Mouse (Mus musculus): ENCODE results near the gene Nanos3. TPM values are rescaled to one million over a fixed set of nuclear protein-coding genes. Genes with fewer than 3 reads are reported as not detected.

Gene Nanos3
- polyA plus RNA-seq, 1 experiment from 2014 or later = 0.31 TPM

- peaks cover 33% of the 10 kb centered on the region for H3K4me1 ChIP-seq (replicated peaks)
- peak within 1 kb of the TSS; percentile 93 for H3K4me2 ChIP-seq
- no peaks in the 10 kb centered on the region for H3K9me3 ChIP-seq (replicated peaks)
- H3K36me3 ChIP-seq (replicated peaks) = peaks cover 13% of the 10 kb centered on the region
- H3K9ac ChIP-seq = peak within 1 kb of the TSS; percentile 75
- H3K27ac ChIP-seq (replicated peaks) = no peak within 1 kb of the TSS
- peak within 1 kb of the TSS; percentile 70 for H3K4me3 ChIP-seq (replicated peaks)
- H3K27me3 ChIP-seq = no peaks in the 10 kb centered on the region
- 16% methylated on average over 49 of the region's 49 CpGs for WGBS (ENCODE audit: insufficient replicate concordance)
- peak; percentile 86 for ATAC-seq (ENCODE audit: insufficient read depth)
Measured at GRCm38 (mm10) chr8:84147769-84148530, 37.1 kb downstream of the Nanos3 start, which contains the start of the genes Cc2d1a and 4930432K21Rik. TSS of gene Cc2d1a (minus strand) at chr8:84147936. TSS of gene 4930432K21Rik (plus strand) at chr8:84148025.

GRCm38 (mm10) chr8:84147324-84147766, 37.7 kb downstream of the Nanos3 start:
- peak; percentile 45 for ATAC-seq (ENCODE audit: insufficient read depth)

GRCm38 (mm10) chr8:84144636-84145245, 40.3 kb downstream of the Nanos3 start:
- 71% methylated on average over 8 of the region's 8 CpGs for WGBS (ENCODE audit: insufficient replicate concordance)
- H3K4me2 ChIP-seq = no peak overlapping the region
- peaks cover 31% of the 10 kb centered on the region for H3K4me1 ChIP-seq (replicated peaks)
- no peaks in the 10 kb centered on the region for H3K27me3 ChIP-seq
- H3K36me3 ChIP-seq (replicated peaks) = peaks cover 40% of the 10 kb centered on the region
- no peak overlapping the region for H3K9ac ChIP-seq
- H3K4me3 ChIP-seq (replicated peaks) = no peak overlapping the region
- ATAC-seq (ENCODE audit: insufficient read depth) = no peak
- H3K27ac ChIP-seq (replicated peaks) = no peak overlapping the region
- no peaks in the 10 kb centered on the region for H3K9me3 ChIP-seq (replicated peaks)

More at GRCm38 (mm10) chr8:84147324-84147766, 37.7 kb downstream of the Nanos3 start:
- Histone ChIP-seq H3K9me3 (replicated peaks) (no peaks in the 10 kb centered on the region), H3K4me1 (replicated peaks) (peaks cover 33% of the 10 kb centered on the region), H3K27me3 (no peaks in the 10 kb centered on the region), H3K27ac (replicated peaks) (no peak overlapping the region), H3K4me3 (replicated peaks) (peak overlapping the region; percentile 70), H3K9ac (peak overlapping the region; percentile 75), H3K36me3 (replicated peaks) (peaks cover 19% of the 10 kb centered on the region), H3K4me2 (peak overlapping the region; percentile 93)
- WGBS (ENCODE audit: insufficient replicate concordance) = 7% methylated on average over 14 of the region's 14 CpGs

GRCm38 (mm10) chr8:84140838-84141237, 44.2 kb downstream of the Nanos3 start:
- Histone ChIP-seq H3K27me3 (no peaks in the 10 kb centered on the region), H3K4me2 (no peak overlapping the region), H3K4me3 (replicated peaks) (no peak overlapping the region), H3K36me3 (replicated peaks) (peaks cover 74% of the 10 kb centered on the region), H3K9ac (no peak overlapping the region), H3K4me1 (replicated peaks) (no peaks in the 10 kb centered on the region), H3K27ac (replicated peaks) (no peak overlapping the region), H3K9me3 (replicated peaks) (no peaks in the 10 kb centered on the region)
- ATAC-seq (ENCODE audit: insufficient read depth) = no peak
- WGBS (ENCODE audit: insufficient replicate concordance) = 60% methylated on average over 4 of the region's 4 CpGs

- Histone ChIP-seq H3K27me3 (no peaks in the 10 kb centered on the region), H3K27ac (replicated peaks) (no peak overlapping the region), H3K4me3 (replicated peaks) (no peak overlapping the region), H3K4me1 (replicated peaks) (no peaks in the 10 kb centered on the region), H3K4me2 (no peak overlapping the region), H3K9me3 (replicated peaks) (no peaks in the 10 kb centered on the region), H3K36me3 (replicated peaks) (peaks cover 69% of the 10 kb centered on the region), H3K9ac (no peak overlapping the region)
- WGBS (ENCODE audit: insufficient replicate concordance) = 73% methylated on average over 3 of the region's 3 CpGs
- ATAC-seq (ENCODE audit: insufficient read depth) = no peak
Measured at GRCm38 (mm10) chr8:84137848-84138247, 47.2 kb downstream of the Nanos3 start.

GRCm38 (mm10) chr8:84132225-84132624, 52.8 kb downstream of the Nanos3 start:
- Histone ChIP-seq H3K4me3 (replicated peaks) (no peak overlapping the region), H3K9ac (no peak overlapping the region), H3K4me1 (replicated peaks) (no peaks in the 10 kb centered on the region), H3K27me3 (0 out of 2 replicates have a peak, but pooled peaks cover 3% of the 10 kb centered on the region), H3K4me2 (no peak overlapping the region), H3K36me3 (replicated peaks) (peaks cover 21% of the 10 kb centered on the region; the same call in 1 of the 2 replicates), H3K9me3 (replicated peaks) (no peaks in the 10 kb centered on the region), H3K27ac (replicated peaks) (no peak overlapping the region)
- no peak for ATAC-seq (ENCODE audit: insufficient read depth)
- 70% methylated on average over 8 of the region's 8 CpGs for WGBS (ENCODE audit: insufficient replicate concordance)

GRCm38 (mm10) chr8:84130806-84131205, 54.2 kb downstream of the Nanos3 start:
- WGBS (ENCODE audit: insufficient replicate concordance) = 68% methylated on average over 30 of the region's 30 CpGs
- Histone ChIP-seq H3K27me3 (0 out of 2 replicates have a peak, but pooled peaks cover 3% of the 10 kb centered on the region), H3K36me3 (replicated peaks) (0 out of 2 replicates have a peak, but pooled peaks cover 11% of the 10 kb centered on the region), H3K4me2 (no peak overlapping the region), H3K9me3 (replicated peaks) (no peaks in the 10 kb centered on the region), H3K27ac (replicated peaks) (no peak overlapping the region), H3K9ac (no peak overlapping the region), H3K4me1 (replicated peaks) (no peaks in the 10 kb centered on the region), H3K4me3 (replicated peaks) (no peak overlapping the region)
- ATAC-seq (ENCODE audit: insufficient read depth) = no peak

GRCm38 (mm10) chr8:84128277-84128676, 56.7 kb downstream of the Nanos3 start:
- no peaks in the 10 kb centered on the region for H3K4me1 ChIP-seq (replicated peaks)
- no peak for ATAC-seq (ENCODE audit: insufficient read depth)
- WGBS (ENCODE audit: insufficient replicate concordance) = 47% methylated on average over 8 of the region's 8 CpGs

GRCm38 (mm10) chr8:84127202-84127901, 57.7 kb downstream of the Nanos3 start:
- H3K36me3 ChIP-seq (replicated peaks) = no peaks in the 10 kb centered on the region
- H3K27me3 ChIP-seq = 0 out of 2 replicates have a peak, but pooled peaks cover 3% of the 10 kb centered on the region
- no peak for ATAC-seq (ENCODE audit: insufficient read depth)
- H3K4me2 ChIP-seq = no peak overlapping the region
- no peaks in the 10 kb centered on the region for H3K4me1 ChIP-seq (replicated peaks)
- H3K9me3 ChIP-seq (replicated peaks) = no peaks in the 10 kb centered on the region
- H3K27ac ChIP-seq (replicated peaks) = no peak overlapping the region
- WGBS (ENCODE audit: insufficient replicate concordance) = 32% methylated on average over 17 of the region's 17 CpGs
- no peak overlapping the region for H3K9ac ChIP-seq
- H3K4me3 ChIP-seq (replicated peaks) = no peak overlapping the region

More at GRCm38 (mm10) chr8:84128277-84128676, 56.7 kb downstream of the Nanos3 start:
- 0 out of 2 replicates have a peak, but pooled peaks cover 4% of the 10 kb centered on the region for H3K36me3 ChIP-seq (replicated peaks)
- H3K9ac ChIP-seq = no peak overlapping the region
- no peak overlapping the region for H3K27ac ChIP-seq (replicated peaks)
- no peaks in the 10 kb centered on the region for H3K9me3 ChIP-seq (replicated peaks)
- no peak overlapping the region for H3K4me2 ChIP-seq
- no peak overlapping the region for H3K4me3 ChIP-seq (replicated peaks)
- 0 out of 2 replicates have a peak, but pooled peaks cover 3% of the 10 kb centered on the region for H3K27me3 ChIP-seq

GRCm38 (mm10) chr8:84126742-84127141, 58.3 kb downstream of the Nanos3 start:
- no peaks in the 10 kb centered on the region for H3K36me3 ChIP-seq (replicated peaks)
- no peaks in the 10 kb centered on the region for H3K9me3 ChIP-seq (replicated peaks)
- 26% methylated on average over 2 of the region's 2 CpGs for WGBS (ENCODE audit: insufficient replicate concordance)
- no peak for ATAC-seq (ENCODE audit: insufficient read depth)
- H3K27ac ChIP-seq (replicated peaks) = no peak overlapping the region
- no peaks in the 10 kb centered on the region for H3K4me1 ChIP-seq (replicated peaks)
- H3K4me2 ChIP-seq = no peak overlapping the region
- H3K27me3 ChIP-seq = 0 out of 2 replicates have a peak, but pooled peaks cover 3% of the 10 kb centered on the region
- no peak overlapping the region for H3K9ac ChIP-seq
- H3K4me3 ChIP-seq (replicated peaks) = no peak overlapping the region

All from liver, embryonic 15.5 days (tissue).